Mouse (Mus musculus): ENCODE data around the gene 1700028P14Rik. TPM values are rescaled to one million over a fixed set of nuclear protein-coding genes. Genes with fewer than 3 reads are reported as not detected.

1700028P14Rik gene
- polyA plus RNA-seq, 2 experiments, result not detected

DNA sequence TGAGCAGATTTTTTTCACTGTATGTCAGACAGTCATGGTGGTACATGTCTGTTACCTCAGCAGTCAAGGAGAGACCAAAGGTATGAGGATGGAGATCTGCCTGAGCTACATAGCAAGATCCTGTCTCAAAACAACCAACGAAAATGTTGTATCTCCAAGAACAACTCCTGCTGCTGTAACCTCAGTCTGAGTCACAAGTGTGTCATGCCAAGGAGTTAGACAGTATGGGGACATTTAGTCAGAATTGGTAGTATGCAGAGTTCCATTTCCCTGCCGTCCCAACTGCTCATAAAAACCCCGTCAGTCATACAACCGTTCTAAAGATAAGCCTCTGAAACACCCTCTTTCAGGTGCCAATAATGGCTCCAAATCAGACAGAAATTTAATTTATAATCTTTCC lies 130.8 kb downstream of the 1700028P14Rik start:
- no peak for DNase-seq (ENCODE audit: low spot score)
- Histone ChIP-seq H3K9ac (ENCODE audit: low read depth, low read length, severe bottlenecking) (no peak overlapping the region), H3K4me1 (ENCODE audit: control insufficient read depth, insufficient read depth, low read length) (no peaks in the 10 kb centered on the region), H3K4me2 (replicated peaks; ENCODE audit: low read depth, low read length, severe bottlenecking) (no peak overlapping the region), H3K4me3 (replicated peaks; ENCODE audit: low read length) (no peak overlapping the region), H3K27ac (replicated peaks; ENCODE audit: low read depth, low read length) (no peak overlapping the region), H3K9me3 (ENCODE audit: control insufficient read depth, low read length) (0 out of 2 replicates have a peak, but pooled peaks cover 3% of the 10 kb centered on the region), H3K36me3 (ENCODE audit: control insufficient read depth, insufficient read depth, low read length) (no peaks in the 10 kb centered on the region), H3K27me3 (ENCODE audit: control insufficient read depth, insufficient read depth, low read length) (no peaks in the 10 kb centered on the region)
- ATAC-seq (ENCODE audit: low FRiP score, low read depth), result no peak
- TF ChIP-seq POLR2A (IDR thresholded peaks at IDR 0.05; ENCODE audit: borderline replicate concordance, extremely low read depth, insufficient read depth, insufficient read length), result no peak
- 82% methylated on average over 4 of the region's 4 CpGs for WGBS

DNA sequence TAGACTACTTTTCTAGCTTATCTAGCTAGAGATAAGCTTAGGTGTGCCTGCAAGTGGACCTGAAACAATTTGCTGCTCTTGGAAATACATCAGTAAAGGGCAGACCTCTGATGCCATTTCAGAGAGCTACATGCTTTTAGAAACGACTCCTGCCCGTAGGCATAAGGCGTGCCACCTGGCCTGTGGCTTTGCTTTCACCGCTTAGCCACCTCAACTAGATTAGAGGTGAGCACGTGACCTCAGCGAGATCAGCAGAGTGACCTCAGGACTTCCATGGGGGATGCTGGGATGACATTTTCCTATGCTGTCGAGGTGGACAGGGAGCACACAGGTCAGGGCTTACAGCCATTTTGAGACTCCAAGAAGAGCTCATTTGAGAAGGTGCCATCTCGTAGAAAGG lies 131.5 kb downstream of the 1700028P14Rik start:
- TF ChIP-seq POLR2A (IDR thresholded peaks at IDR 0.05; ENCODE audit: borderline replicate concordance, extremely low read depth, insufficient read depth, insufficient read length), result no peak
- H3K27ac ChIP-seq (replicated peaks; ENCODE audit: low read depth, low read length), result no peak overlapping the region
- WGBS, result 86% methylated on average over 8 of the region's 8 CpGs
- H3K4me2 ChIP-seq (replicated peaks; ENCODE audit: low read depth, low read length, severe bottlenecking), result no peak overlapping the region
- H3K9me3 ChIP-seq (ENCODE audit: control insufficient read depth, low read length), result no peaks in the 10 kb centered on the region
- ATAC-seq (ENCODE audit: low FRiP score, low read depth) (no peak), DNase-seq (ENCODE audit: low spot score) (no peak)
- no peaks in the 10 kb centered on the region for H3K36me3 ChIP-seq (ENCODE audit: control insufficient read depth, insufficient read depth, low read length)
- H3K4me3 ChIP-seq (replicated peaks; ENCODE audit: low read length), result no peak overlapping the region
- no peak overlapping the region for H3K9ac ChIP-seq (ENCODE audit: low read depth, low read length, severe bottlenecking)
- H3K4me1 ChIP-seq (ENCODE audit: control insufficient read depth, insufficient read depth, low read length), result no peaks in the 10 kb centered on the region
- H3K27me3 ChIP-seq (ENCODE audit: control insufficient read depth, insufficient read depth, low read length), result no peaks in the 10 kb centered on the region

DNA sequence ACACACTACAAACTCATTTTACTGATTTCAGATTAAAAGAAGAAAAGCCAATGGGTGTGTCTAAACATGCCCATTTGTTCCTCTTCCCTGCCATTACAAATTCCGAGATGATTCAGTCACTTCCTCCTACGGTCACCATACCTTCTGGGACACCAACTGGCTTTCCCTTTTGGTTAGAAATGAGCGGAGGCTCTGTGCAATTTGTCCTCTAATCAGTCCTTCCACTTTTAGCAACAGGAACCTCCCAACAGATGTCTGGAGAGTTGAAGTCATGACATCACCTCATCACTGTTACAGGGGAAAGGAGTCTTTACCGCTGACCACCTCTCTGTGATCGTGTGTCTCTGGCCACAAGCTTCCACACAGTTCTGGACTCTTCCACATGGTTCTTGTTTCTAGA lies 132.0 kb downstream of the 1700028P14Rik start:
- ATAC-seq (ENCODE audit: low FRiP score, low read depth), result no peak
- Histone ChIP-seq H3K36me3 (ENCODE audit: control insufficient read depth, insufficient read depth, low read length) (no peaks in the 10 kb centered on the region), H3K9ac (ENCODE audit: low read depth, low read length, severe bottlenecking) (no peak overlapping the region), H3K9me3 (ENCODE audit: control insufficient read depth, low read length) (no peaks in the 10 kb centered on the region), H3K4me3 (replicated peaks; ENCODE audit: low read length) (no peak overlapping the region), H3K4me1 (ENCODE audit: control insufficient read depth, insufficient read depth, low read length) (no peaks in the 10 kb centered on the region), H3K4me2 (replicated peaks; ENCODE audit: low read depth, low read length, severe bottlenecking) (no peak overlapping the region), H3K27ac (replicated peaks; ENCODE audit: low read depth, low read length) (no peak overlapping the region), H3K27me3 (ENCODE audit: control insufficient read depth, insufficient read depth, low read length) (no peaks in the 10 kb centered on the region)
- WGBS, result 70% methylated on average over 5 of the region's 5 CpGs
- no peak for TF ChIP-seq POLR2A (IDR thresholded peaks at IDR 0.05; ENCODE audit: borderline replicate concordance, extremely low read depth, insufficient read depth, insufficient read length)
- no peak for DNase-seq (ENCODE audit: low spot score)

DNA sequence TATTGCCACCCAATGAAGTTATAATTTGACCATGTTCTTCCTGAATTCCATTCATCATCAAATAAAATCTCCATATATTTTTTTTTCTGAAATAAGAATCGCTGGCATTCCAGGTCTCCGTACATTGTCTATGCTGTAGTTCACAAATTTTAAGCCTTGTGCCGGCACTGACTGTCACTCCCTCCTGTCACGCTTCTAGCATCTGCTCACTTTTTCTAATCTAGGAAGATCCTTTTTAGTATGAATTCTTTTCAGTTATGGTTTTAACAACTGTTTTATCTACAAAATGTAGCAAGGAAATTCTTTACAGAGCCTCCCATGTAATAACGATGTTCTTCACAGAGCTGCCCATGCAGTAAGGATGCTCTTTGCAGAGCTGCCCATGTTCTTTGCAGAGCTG lies 134.1 kb downstream of the 1700028P14Rik start:
- DNase-seq (ENCODE audit: low spot score) (no peak), ATAC-seq (ENCODE audit: low FRiP score, low read depth) (no peak)
- 89% methylated on average over 5 of the region's 5 CpGs for WGBS
- H3K27ac ChIP-seq (replicated peaks; ENCODE audit: low read depth, low read length), result no peak overlapping the region
- H3K4me2 ChIP-seq (replicated peaks; ENCODE audit: low read depth, low read length, severe bottlenecking), result no peak overlapping the region
- H3K27me3 ChIP-seq (ENCODE audit: control insufficient read depth, insufficient read depth, low read length), result no peaks in the 10 kb centered on the region
- H3K9me3 ChIP-seq (ENCODE audit: control insufficient read depth, low read length), result no peaks in the 10 kb centered on the region
- TF ChIP-seq POLR2A (IDR thresholded peaks at IDR 0.05; ENCODE audit: borderline replicate concordance, extremely low read depth, insufficient read depth, insufficient read length), result no peak
- no peak overlapping the region for H3K4me3 ChIP-seq (replicated peaks; ENCODE audit: low read length)
- no peaks in the 10 kb centered on the region for H3K36me3 ChIP-seq (ENCODE audit: control insufficient read depth, insufficient read depth, low read length)
- no peaks in the 10 kb centered on the region for H3K4me1 ChIP-seq (ENCODE audit: control insufficient read depth, insufficient read depth, low read length)
- H3K9ac ChIP-seq (ENCODE audit: low read depth, low read length, severe bottlenecking), result no peak overlapping the region

DNA sequence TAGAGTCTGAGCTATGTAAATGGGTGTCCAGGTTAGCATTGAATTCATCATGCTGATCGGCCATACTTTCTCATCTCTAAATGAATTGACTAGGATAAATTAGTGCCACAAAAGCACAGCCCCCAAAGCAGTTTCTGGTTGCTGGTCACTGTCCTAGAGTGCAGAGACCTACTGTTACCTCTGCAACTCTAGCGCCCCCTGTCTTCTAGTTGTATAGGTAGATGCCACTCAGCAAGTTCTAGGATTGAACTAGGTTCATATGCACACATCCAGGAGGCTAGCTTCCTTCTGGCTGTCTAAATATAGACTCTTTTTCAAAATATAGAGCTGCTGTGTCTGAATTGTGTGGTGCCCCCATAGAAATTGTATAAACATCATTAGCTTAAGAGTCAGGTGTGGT lies 141.3 kb downstream of the 1700028P14Rik start:
- Histone ChIP-seq H3K36me3 (ENCODE audit: control insufficient read depth, insufficient read depth, low read length) (no peaks in the 10 kb centered on the region), H3K9me3 (ENCODE audit: control insufficient read depth, low read length) (no peaks in the 10 kb centered on the region), H3K4me3 (replicated peaks; ENCODE audit: low read length) (no peak overlapping the region), H3K27me3 (ENCODE audit: control insufficient read depth, insufficient read depth, low read length) (no peaks in the 10 kb centered on the region), H3K4me2 (replicated peaks; ENCODE audit: low read depth, low read length, severe bottlenecking) (no peak overlapping the region), H3K9ac (ENCODE audit: low read depth, low read length, severe bottlenecking) (no peak overlapping the region), H3K27ac (replicated peaks; ENCODE audit: low read depth, low read length) (no peak overlapping the region), H3K4me1 (ENCODE audit: control insufficient read depth, insufficient read depth, low read length) (peaks cover 8% of the 10 kb centered on the region)
- DNase-seq (ENCODE audit: low spot score) (no peak), ATAC-seq (ENCODE audit: low FRiP score, low read depth) (no peak)
- TF ChIP-seq POLR2A (IDR thresholded peaks at IDR 0.05; ENCODE audit: borderline replicate concordance, extremely low read depth, insufficient read depth, insufficient read length), result no peak
- 50% methylated on average over 2 of the region's 2 CpGs for WGBS

Other genes starting within 250 kb of the 1700028P14Rik start
- gene Mamdc2, start 204.4 kb downstream of the 1700028P14Rik start, polyA plus RNA-seq (2012; rRNA removed), result 3.0 TPM in 2 replicates
- gene Mamdc2, start 204.4 kb downstream of the 1700028P14Rik start, polyA plus RNA-seq (2014; fragmentation: Nextera tagmentation; extraction: Ambion mirVana), result 2.3 and 2.6 TPM in 2 replicates
- gene Ptar1, start 34.6 kb upstream of the 1700028P14Rik start, polyA plus RNA-seq (2012; rRNA removed), result 5.5 and 5.6 TPM in 2 replicates
- gene Ptar1, start 34.6 kb upstream of the 1700028P14Rik start, polyA plus RNA-seq (2014; fragmentation: Nextera tagmentation; extraction: Ambion mirVana), result 5.6 and 6.1 TPM in 2 replicates
- gene Apba1, start 106.1 kb upstream of the 1700028P14Rik start, polyA plus RNA-seq (2012; rRNA removed), result 2.5 and 2.8 TPM in 2 replicates
- 0.55 and 0.73 TPM in 2 replicates for gene Apba1, start 106.1 kb upstream of the 1700028P14Rik start, polyA plus RNA-seq (2014; fragmentation: Nextera tagmentation; extraction: Ambion mirVana)